20 mouse cellular contexts compared by ENCODE assay signal in the genomic region with DNA sequence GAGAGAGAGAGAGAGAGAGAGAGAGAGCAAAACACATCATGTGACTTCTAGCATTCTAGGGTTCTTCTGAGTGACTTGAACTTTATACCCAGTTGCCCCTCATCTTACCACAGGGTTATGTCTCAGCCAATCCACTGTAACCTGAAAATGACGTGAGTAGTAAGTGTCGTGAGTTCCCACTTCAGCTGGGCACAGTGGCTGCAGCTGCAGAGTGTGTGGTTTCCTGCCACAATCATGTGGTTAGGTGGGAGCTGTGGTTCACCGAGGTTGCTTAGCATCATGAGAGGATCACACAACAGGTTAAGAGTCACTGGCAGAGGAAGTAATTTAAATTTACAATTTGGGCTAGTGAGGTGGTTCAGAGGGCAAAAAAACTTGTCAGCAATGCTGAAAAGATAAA.
DNase-seq lines count a peak whose midpoint lies in the region; ATAC-seq and TF ChIP-seq lines count a peak whose summit lies in the region.
"Had no signal": no experiment of that assay in that cellular context is flagged by ENCODE, and none has a peak within 500 bp of the region (broad histone marks: within the 10 kb centered on the region; RNA-seq: fewer than 3 reads in every experiment).

No protein-coding gene starts in this region.

- H3K27ac ChIP-seq in gastrocnemius, adult 2 months = no peak overlapping the region
- H3K27ac ChIP-seq: embryonic facial prominence, embryonic 13.5 days; hindbrain, embryonic 14.5 days had no signal

- intact Hi-C loops in gastrocnemius, adult 2 months (cut with DNase I) = no loop called here

- DNase-seq in CD4-positive helper T cell, adult 2 months (ENCODE audit: low read depth, low spot score) = peak; percentile 67
- DNase-seq in thymus, postnatal 14 days = peak; percentile 23
- DNase-seq in gastrocnemius, postnatal 4 days (ENCODE audit: low spot score in 2 of 2) = no peak
- no peak for DNase-seq in gastrocnemius, adult 2 months
- DNase-seq in right cerebral cortex, postnatal 36 days (ENCODE audit: low spot score in 2 of 2) = no peak
- DNase-seq in left cerebral cortex, adult 9 months (ENCODE audit: low spot score in 2 of 2) = no peak
- DNase-seq: adrenal gland, postnatal 14 days; cerebellum, adult 2 months; gastrocnemius, postnatal 14 days; kidney, postnatal 14 days; layer of hippocampus, adult 9-11 months; liver; liver, postnatal 0 days; lung, postnatal 14 days; right cerebral cortex, postnatal 4 days had no signal

- peak; percentile 82 for ATAC-seq in common myeloid progenitor, adult 5-6 weeks (replicated peaks; ENCODE audit: low read depth, poor library complexity, severe bottlenecking)
- ATAC-seq in neutrophil, adult 5-6 weeks (ENCODE audit: extremely low read depth, insufficient number of reproducible peaks, low FRiP score, poor library complexity, severe bottlenecking) = peak; percentile 81; the same call in 1 of the 2 replicates
- ATAC-seq: intestine, postnatal 0 days; liver, postnatal 0 days had no signal

- no peak overlapping the region for H3K4me3 ChIP-seq in gastrocnemius, adult 2 months
- H3K4me3 ChIP-seq: embryonic facial prominence, embryonic 13.5 days had no signal

- no peak for TF ChIP-seq CTCF in gastrocnemius, adult 2 months (IDR thresholded peaks at IDR 0.05)

Comparison
In these comparisons a context has a peak if more than half of its experiments do, and no peak if none do; other contexts are left out.
1. DNase-seq: peak in CD4-positive helper T cell, adult 2 months (single experiment) and thymus, postnatal 14 days (single experiment); none in gastrocnemius, postnatal 4 days (0 of 2), gastrocnemius, adult 2 months (single experiment), right cerebral cortex, postnatal 36 days (0 of 2) and left cerebral cortex, adult 9 months (0 of 2).